Mouse (Mus musculus): ENCODE results near the gene Ampd3.

- TF ChIP-seq GATA1 (IDR thresholded peaks at IDR 0.05; ENCODE audit: low read length) (no peak), TAL1 (IDR thresholded peaks at IDR 0.05; ENCODE audit: low read length) (no peak)
Observed at GRCm38 (mm10) chr7:110751634-110752033, 16.4 kb upstream of the Ampd3 start.

Measured in erythroblast, embryonic 14.5 days (primary cell).